Mouse (Mus musculus) ES-E14 (cell line): ENCODE measurements around the gene Atrx.

ENCODE experiments used
- CHD2 ChIP-seq: IDR thresholded peaks from 2 replicates; pipeline ENCODE4 v1.6.1; 2014; ENCODE audit warnings: mild to moderate bottlenecking, low read depth, low read length, inconsistent platforms
- HCFC1 ChIP-seq: IDR thresholded peaks from 2 replicates; pipeline ENCODE4 v1.6.1; 2012; ENCODE audit warnings: low read length, inconsistent platforms, borderline replicate concordance; ENCODE audit not compliant: insufficient read depth
- MAFK ChIP-seq: IDR thresholded peaks from 2 replicates; pipeline ENCODE4 v1.6.1; 2014; ENCODE audit warnings: mild to moderate bottlenecking, low read depth, low read length, inconsistent platforms; ENCODE audit not compliant: insufficient read depth
- ZC3H11A ChIP-seq: IDR thresholded peaks from 2 replicates; pipeline ENCODE4 v1.6.1; 2012; ENCODE audit warnings: low read depth, mild to moderate bottlenecking, inconsistent platforms, low read length, borderline replicate concordance
- ZNF384 ChIP-seq: IDR thresholded peaks from 2 replicates; pipeline ENCODE4 v1.6.1; 2012; ENCODE audit warnings: low read depth, low read length, inconsistent platforms

- TF ChIP-seq MAFK = no peak
- TF ChIP-seq CHD2 = no peak
- TF ChIP-seq HCFC1 = no peak
- TF ChIP-seq ZNF384 = no peak
- TF ChIP-seq ZC3H11A = no peak
Observed at GRCm38 (mm10) chrX:105764162-105765004, 164.8 kb downstream of the Atrx start, which contains the start of gene Fgf16.
